ENCODE assay signal across 14 mouse cellular contexts in genomic region chr1:51798011-51798471, GRCm38 (mm10).
DNase-seq lines count a peak whose midpoint lies in the region; ATAC-seq and TF ChIP-seq lines count a peak whose summit lies in the region.
"Had no signal": no experiment of that assay in that cellular context is flagged by ENCODE, and none has a peak within 500 bp of the region (broad histone marks: within the 10 kb centered on the region; RNA-seq: fewer than 3 reads in every experiment).

No protein-coding gene starts in this region.

- peak; percentile 42; the same call in 1 of the 2 replicates for ATAC-seq in forebrain, embryonic 12.5 days (ENCODE audit: low FRiP score)
- ATAC-seq in forebrain, postnatal 0 days, result no peak
- peak; percentile 66 for ATAC-seq in lung, embryonic 16.5 days (ENCODE audit: low read depth)
- peak; percentile 54; the same call in 1 of the 2 replicates for ATAC-seq in hindbrain, embryonic 15.5 days (ENCODE audit: low FRiP score, low read depth)
- ATAC-seq: intestine, postnatal 0 days had no signal

- H3K27me3 ChIP-seq in forebrain, embryonic 12.5 days, result no peaks in the 10 kb centered on the region
- no peaks in the 10 kb centered on the region for H3K27me3 ChIP-seq in forebrain, postnatal 0 days (ENCODE audit: insufficient read depth, low read length)
- H3K27me3 ChIP-seq in lung, embryonic 16.5 days (ENCODE audit: control insufficient read depth, insufficient read depth, low read depth, low read length), result no peaks in the 10 kb centered on the region
- H3K27me3 ChIP-seq in hindbrain, embryonic 15.5 days, result no peaks in the 10 kb centered on the region
- H3K27me3 ChIP-seq: limb, embryonic 15.5 days had no signal

- peak overlapping the region; percentile 37 for H3K27ac ChIP-seq in forebrain, embryonic 12.5 days
- H3K27ac ChIP-seq in forebrain, postnatal 0 days (ENCODE audit: low read depth, low read length), result no peak overlapping the region
- 0 out of 2 replicates have a peak overlapping the region, but pooled peaks have one; percentile 1 for H3K27ac ChIP-seq in lung, embryonic 16.5 days (ENCODE audit: low read length)
- H3K27ac ChIP-seq in hindbrain, embryonic 15.5 days (replicated peaks), result no peak overlapping the region
- H3K27ac ChIP-seq: heart, adult 2 months; limb, embryonic 15.5 days; macrophage had no signal

- H3K36me3 ChIP-seq in forebrain, embryonic 12.5 days (replicated peaks), result peaks cover 26% of the 10 kb centered on the region
- H3K36me3 ChIP-seq in forebrain, postnatal 0 days (ENCODE audit: insufficient read depth), result peaks cover 8% of the 10 kb centered on the region
- H3K36me3 ChIP-seq in lung, embryonic 16.5 days (ENCODE audit: control insufficient read depth, insufficient read depth, low read length), result peaks cover 14% of the 10 kb centered on the region
- no peaks in the 10 kb centered on the region for H3K36me3 ChIP-seq in hindbrain, embryonic 15.5 days

- intact Hi-C loops in heart, postnatal 14 days (cut with DNase I), result no loop called here

- H3K4me3 ChIP-seq in forebrain, embryonic 12.5 days (replicated peaks), result no peak overlapping the region
- no peak overlapping the region for H3K4me3 ChIP-seq in forebrain, postnatal 0 days (ENCODE audit: low read depth, low read length)
- H3K4me3 ChIP-seq in lung, embryonic 16.5 days (ENCODE audit: low read length), result no peak overlapping the region
- H3K4me3 ChIP-seq in lung, adult 2 months (replicated peaks; ENCODE audit: extremely low read depth, low read depth, low read length), result no peak overlapping the region
- no peak overlapping the region for H3K4me3 ChIP-seq in hindbrain, embryonic 15.5 days
- H3K4me3 ChIP-seq: heart, adult 2 months; limb, embryonic 15.5 days had no signal

- no peak overlapping the region for H3K9ac ChIP-seq in forebrain, embryonic 12.5 days
- H3K9ac ChIP-seq in forebrain, postnatal 0 days, result no peak overlapping the region
- H3K9ac ChIP-seq in lung, embryonic 16.5 days (ENCODE audit: low read length), result no peak overlapping the region
- H3K9ac ChIP-seq in hindbrain, embryonic 15.5 days, result no peak overlapping the region
- H3K9ac ChIP-seq: limb, embryonic 15.5 days had no signal

- no peak for TF ChIP-seq CTCF in forebrain, postnatal 0 days (IDR thresholded peaks at IDR 0.05; ENCODE audit: low read depth)
- no peak for TF ChIP-seq CTCF in lung, adult 2 months (IDR thresholded peaks at IDR 0.05; ENCODE audit: insufficient read depth, low read length)

- peaks cover 26% of the 10 kb centered on the region for H3K4me1 ChIP-seq in forebrain, embryonic 12.5 days
- H3K4me1 ChIP-seq in forebrain, postnatal 0 days (ENCODE audit: insufficient read depth), result no peaks in the 10 kb centered on the region
- H3K4me1 ChIP-seq in lung, embryonic 16.5 days (replicated peaks; ENCODE audit: control insufficient read depth, insufficient read depth, low read length), result no peaks in the 10 kb centered on the region; the same call in 1 of the 2 replicates
- H3K4me1 ChIP-seq in lung, adult 2 months (ENCODE audit: control insufficient read depth, insufficient read depth, low read length), result no peaks in the 10 kb centered on the region; the same call in 1 of the 2 replicates
- 0 out of 2 replicates have a peak, but pooled peaks cover 3% of the 10 kb centered on the region for H3K4me1 ChIP-seq in hindbrain, embryonic 15.5 days (replicated peaks)
- H3K4me1 ChIP-seq: limb, embryonic 15.5 days had no signal

- DNase-seq in forebrain, postnatal 0 days, result no peak
- no peak for DNase-seq in lung, adult 2 months
- peak; percentile 84 for DNase-seq in NIH3T3 (ENCODE audit: low read depth)
- no peak for DNase-seq in heart, postnatal 14 days
- no peak for DNase-seq in ovary, postnatal 36 days (ENCODE audit: low spot score)
- DNase-seq: heart, adult 2 months; kidney, postnatal 10 days; thymus, adult 2 months had no signal

- no peaks in the 10 kb centered on the region for H3K9me3 ChIP-seq in forebrain, embryonic 12.5 days
- no peaks in the 10 kb centered on the region for H3K9me3 ChIP-seq in forebrain, postnatal 0 days (ENCODE audit: low read length)
- H3K9me3 ChIP-seq in lung, embryonic 16.5 days (ENCODE audit: control insufficient read depth, low read length), result no peaks in the 10 kb centered on the region
- H3K9me3 ChIP-seq in hindbrain, embryonic 15.5 days, result no peaks in the 10 kb centered on the region
- H3K9me3 ChIP-seq: limb, embryonic 15.5 days had no signal

- 75% methylated on average over 7 of the region's 7 CpGs for WGBS in forebrain, embryonic 12.5 days
- 32% methylated on average over 7 of the region's 7 CpGs for WGBS in forebrain, postnatal 0 days
- 55% methylated on average over 7 of the region's 7 CpGs for WGBS in lung, embryonic 16.5 days
- 74% methylated on average over 7 of the region's 7 CpGs for WGBS in lung, adult 2 months
- WGBS in hindbrain, embryonic 15.5 days, result 36% methylated on average over 7 of the region's 7 CpGs

- no peak overlapping the region for H3K4me2 ChIP-seq in forebrain, embryonic 12.5 days
- H3K4me2 ChIP-seq in forebrain, postnatal 0 days (ENCODE audit: low read depth), result no peak overlapping the region
- H3K4me2 ChIP-seq in lung, embryonic 16.5 days (ENCODE audit: low read depth, low read length), result no peak overlapping the region
- H3K4me2 ChIP-seq in hindbrain, embryonic 15.5 days, result no peak overlapping the region
- H3K4me2 ChIP-seq: limb, embryonic 15.5 days had no signal

- TF ChIP-seq POLR2A in lung, adult 2 months (IDR thresholded peaks at IDR 0.05; ENCODE audit: borderline replicate concordance, extremely low read depth, low read depth, low read length), result no peak

Comparison
In these comparisons a context has a peak if more than half of its experiments do, and no peak if none do; other contexts are left out.
1. H3K27ac ChIP-seq: peak in forebrain, embryonic 12.5 days (single experiment) and lung, embryonic 16.5 days (single experiment); none in forebrain, postnatal 0 days (single experiment) and hindbrain, embryonic 15.5 days (single experiment).